Mouse (Mus musculus) heart, adult 11 months (tissue): ENCODE results near the gene Ndufb7.
"Not testable (repeated sequence)": the region's sequence is repeated elsewhere in the genome, so short reads cannot be mapped to it uniquely, and the experiment has no call there.

Experiments
- DNase-seq: peaks from one replicate; pipeline ENCODE4 v3.0.0; 2022

Ndufb7 gene

GRCm38 (mm10) chr8:83566469-83567395 lies at the start of gene Ndufb7:
Gene Ndufb7 (plus strand): TSS chr8:83566671.
- DNase-seq, result peak; percentile 99

- no peak for DNase-seq
These were observed 46.0 kb upstream of the Ndufb7 start for GRCm38 (mm10) chr8:83520432-83520831.

- DNase-seq, result not testable (repeated sequence)
These were observed 45.6 kb upstream of the Ndufb7 start for GRCm38 (mm10) chr8:83520907-83521306.

GRCm38 (mm10) chr8:83521310-83521709 lies 45.2 kb upstream of the Ndufb7 start:
- DNase-seq, result no peak

GRCm38 (mm10) chr8:83534802-83535201 lies 31.7 kb upstream of the Ndufb7 start:
- no peak for DNase-seq

- DNase-seq, result no peak
These were observed 30.7 kb upstream of the Ndufb7 start, which contains the start of gene Olfr370 for GRCm38 (mm10) chr8:83535736-83536135. Gene Olfr370 (plus strand): TSS chr8:83535780.

- DNase-seq, result peak; percentile 72
These were observed 3.8 kb upstream of the Ndufb7 start for GRCm38 (mm10) chr8:83562669-83563068.

GRCm38 (mm10) chr8:83563246-83563645 lies 3.2 kb upstream of the Ndufb7 start:
- DNase-seq, result peak; percentile 84

- DNase-seq, result peak; percentile 86
These were observed 618 bp upstream of the Ndufb7 start for GRCm38 (mm10) chr8:83565731-83566375.

GRCm38 (mm10) chr8:83567668-83568067 lies 1.2 kb downstream of the Ndufb7 start:
- DNase-seq, result peak; percentile 87

GRCm38 (mm10) chr8:83568128-83568527 lies 1.7 kb downstream of the Ndufb7 start:
- DNase-seq, result peak; percentile 82

- DNase-seq, result peak; percentile 70
These were observed 2.3 kb downstream of the Ndufb7 start for GRCm38 (mm10) chr8:83568755-83569154.

GRCm38 (mm10) chr8:83569165-83569564 lies 2.7 kb downstream of the Ndufb7 start:
- peak; percentile 89 for DNase-seq

- DNase-seq, result peak; percentile 89
These were observed 4.0 kb downstream of the Ndufb7 start for GRCm38 (mm10) chr8:83570272-83571000.

- DNase-seq, result peak; percentile 91
These were observed 4.5 kb downstream of the Ndufb7 start for GRCm38 (mm10) chr8:83571001-83571340.

- DNase-seq, result peak; percentile 92
These were observed 5.3 kb downstream of the Ndufb7 start for GRCm38 (mm10) chr8:83571791-83572190.

GRCm38 (mm10) chr8:83572246-83572812 lies 5.9 kb downstream of the Ndufb7 start:
- DNase-seq, result peak; percentile 91

GRCm38 (mm10) chr8:83573140-83573875 lies 6.8 kb downstream of the Ndufb7 start:
- DNase-seq, result peak; percentile 97

- peak; percentile 96 for DNase-seq
These were observed 8.3 kb downstream of the Ndufb7 start for GRCm38 (mm10) chr8:83574631-83575315.

GRCm38 (mm10) chr8:83575561-83576515 lies 9.4 kb downstream of the Ndufb7 start:
- peak; percentile 98 for DNase-seq
